Mouse (Mus musculus) megakaryocyte, embryonic 14.5 days (primary cell): Measurements from ENCODE around the gene Stim1. TPM values are rescaled to one million over a fixed set of nuclear protein-coding genes. Genes with fewer than 3 reads are reported as not detected.
A peak's percentile ranks its signal among the peaks of the same experiment; 100 is the strongest.

Source experiments
- H3K27me3 ChIP-seq: replicated peaks from 2 replicates; pipeline ENCODE3; 2012; ENCODE audit warnings: inconsistent platforms
- H3K36me3 ChIP-seq: replicated peaks from 2 replicates; pipeline ENCODE3; 2012; ENCODE audit warnings: low read length, inconsistent platforms, mixed read lengths
- H3K4me1 ChIP-seq: 2 replicates; pipeline ENCODE4 v1.6.1; 2012; ENCODE audit warnings: inconsistent platforms
- H3K4me3 ChIP-seq: replicated peaks from 2 replicates; pipeline ENCODE3; 2012; ENCODE audit warnings: moderate library complexity, mild to moderate bottlenecking, inconsistent platforms
- H3K9me3 ChIP-seq: 2 replicates; pipeline ENCODE4 v1.6.1; 2012; ENCODE audit warnings: inconsistent platforms
- FLI1 ChIP-seq: IDR thresholded peaks from 2 replicates; pipeline ENCODE4 v1.6.1; 2012; ENCODE audit warnings: low read length, inconsistent platforms, mixed read lengths
- GATA1 ChIP-seq: IDR thresholded peaks from 3 replicates; pipeline ENCODE4 v1.6.1; 2012; ENCODE audit warnings: mixed read lengths, low read length, inconsistent platforms, borderline replicate concordance
- polyA plus RNA-seq: library from polyadenylated mRNA; stranded (reverse); fragments of >175 nt; gene quantifications from 2 replicates; pipeline ENCODE4 v1.2.3, GENCODE M21; 2012; ENCODE audit warnings: low replicate concordance; ENCODE audit not compliant: insufficient read depth

The Stim1 gene
- polyA plus RNA-seq, 1 experiment: 106 TPM

DNA sequence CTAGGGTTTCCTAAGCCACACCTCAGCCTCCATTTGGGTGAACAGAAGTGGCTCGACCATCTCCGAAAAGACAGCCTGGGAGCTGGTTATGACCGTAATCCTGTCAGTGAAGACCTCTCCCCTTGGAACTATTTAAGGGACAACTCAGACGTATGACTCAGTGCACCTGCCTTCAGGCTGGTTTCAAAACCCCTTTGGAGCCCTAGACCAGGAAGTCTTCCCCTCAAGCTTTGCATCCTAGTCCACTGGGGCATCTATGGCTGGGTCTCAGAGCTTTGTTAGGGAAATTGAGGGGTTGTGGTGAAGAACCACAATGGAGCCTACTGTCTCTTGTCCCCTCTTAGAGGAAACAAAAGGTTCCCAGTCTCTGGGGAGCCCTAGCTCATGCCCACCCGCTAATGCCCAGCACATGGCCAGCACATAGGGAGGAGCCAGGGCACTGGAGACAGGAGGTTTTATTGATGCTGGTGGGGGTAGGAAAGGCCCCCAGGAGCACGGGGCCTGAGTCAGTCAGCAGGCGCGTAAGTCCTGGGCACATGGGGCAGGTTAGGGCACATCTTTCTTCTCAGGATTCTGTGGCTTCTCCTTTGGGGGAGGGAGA lies 28.8 kb upstream of the Stim1 start:
- Histone ChIP-seq H3K4me1 (peaks cover 69% of the 10 kb centered on the region), H3K9me3 (no peaks in the 10 kb centered on the region), H3K36me3 (peaks cover 92% of the 10 kb centered on the region), H3K27me3 (no peaks in the 10 kb centered on the region), H3K4me3 (no peak overlapping the region)
- TF ChIP-seq FLI1 (no peak), GATA1 (no peak)

- Histone ChIP-seq H3K36me3 (peaks cover 98% of the 10 kb centered on the region), H3K9me3 (no peaks in the 10 kb centered on the region), H3K4me3 (peak overlapping the region; percentile 8), H3K27me3 (no peaks in the 10 kb centered on the region), H3K4me1 (peaks cover 73% of the 10 kb centered on the region)
- TF ChIP-seq GATA1 (no peak), FLI1 (no peak)
These were observed 28.0 kb upstream of the Stim1 start for GRCm38 (mm10) chr7:102239591-102239990.

DNA sequence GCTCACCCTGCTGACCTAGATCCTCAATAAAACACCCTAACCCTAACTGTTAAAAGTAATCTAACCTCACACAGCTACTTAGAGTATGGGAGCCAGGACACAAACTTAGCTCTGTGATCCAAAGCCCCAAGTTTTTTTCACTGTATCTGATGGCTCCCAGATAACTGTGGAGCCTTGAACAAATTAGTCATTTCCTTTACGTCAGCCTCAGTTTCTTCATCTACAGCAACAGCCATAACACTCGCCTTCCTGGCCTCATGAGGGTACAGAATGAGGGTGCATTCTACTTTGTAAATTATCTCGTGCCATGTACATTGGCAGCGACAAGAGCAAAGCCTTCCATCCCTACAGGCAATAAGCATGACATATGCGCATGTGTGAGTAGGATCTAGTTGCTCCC lies 25.2 kb upstream of the Stim1 start:
- Histone ChIP-seq H3K36me3 (peaks cover 92% of the 10 kb centered on the region), H3K27me3 (no peaks in the 10 kb centered on the region), H3K9me3 (no peaks in the 10 kb centered on the region), H3K4me3 (peak overlapping the region; percentile 78), H3K4me1 (peaks cover 85% of the 10 kb centered on the region)
- no peak for TF ChIP-seq GATA1
- TF ChIP-seq FLI1: no peak

DNA sequence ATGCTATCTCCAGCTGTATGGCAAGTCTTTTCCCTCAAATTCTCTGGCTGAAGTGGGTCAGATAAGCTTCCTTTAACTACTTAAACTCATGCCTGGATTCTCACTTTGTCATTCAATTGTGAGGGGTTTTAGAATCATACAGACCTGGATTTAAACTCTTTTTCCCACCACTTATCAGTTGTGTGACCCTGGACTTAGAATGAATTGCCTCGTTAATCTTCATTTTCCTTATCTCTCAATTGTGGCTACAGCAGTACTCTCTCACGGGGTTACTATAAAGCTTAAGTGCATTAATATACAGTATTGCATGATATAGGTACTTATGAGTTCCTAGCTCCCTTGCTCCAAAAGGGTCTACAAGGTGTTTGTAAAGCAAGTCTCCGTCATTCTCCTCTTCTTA lies 24.7 kb upstream of the Stim1 start:
- TF ChIP-seq GATA1 (no peak), FLI1 (no peak)
- peaks cover 86% of the 10 kb centered on the region for H3K4me1 ChIP-seq
- peak overlapping the region; percentile 48 for H3K4me3 ChIP-seq
- H3K36me3 ChIP-seq: peaks cover 91% of the 10 kb centered on the region
- no peaks in the 10 kb centered on the region for H3K27me3 ChIP-seq
- H3K9me3 ChIP-seq: no peaks in the 10 kb centered on the region

DNA sequence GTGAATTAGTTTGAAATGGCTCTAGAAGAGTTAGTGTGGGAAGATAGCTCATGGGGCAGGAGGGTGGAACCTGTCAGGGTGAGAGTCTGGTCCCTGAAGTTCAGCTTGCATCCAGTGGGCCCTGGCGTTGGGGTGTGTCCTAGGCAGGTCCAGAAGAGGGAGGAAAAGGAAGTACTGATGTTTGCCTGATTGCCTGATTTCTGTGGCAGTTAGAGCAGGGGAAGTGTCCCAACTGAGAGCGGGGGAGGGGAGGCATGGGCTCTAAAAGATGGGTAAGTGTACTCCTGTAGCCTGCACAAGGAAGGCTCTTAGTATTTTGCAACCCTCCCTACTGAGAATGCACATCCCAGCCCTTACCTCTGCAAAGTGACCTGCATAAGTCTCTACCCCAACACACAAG lies 23.7 kb upstream of the Stim1 start:
- Histone ChIP-seq H3K27me3 (no peaks in the 10 kb centered on the region), H3K4me3 (peak overlapping the region; percentile 74), H3K36me3 (peaks cover 82% of the 10 kb centered on the region), H3K9me3 (no peaks in the 10 kb centered on the region), H3K4me1 (peaks cover 91% of the 10 kb centered on the region)
- no peak for TF ChIP-seq GATA1
- TF ChIP-seq FLI1: no peak

- H3K4me1 ChIP-seq: peaks cover 85% of the 10 kb centered on the region
- H3K4me3 ChIP-seq: peak overlapping the region; percentile 78
- peaks cover 71% of the 10 kb centered on the region for H3K36me3 ChIP-seq
- no peaks in the 10 kb centered on the region for H3K27me3 ChIP-seq
- TF ChIP-seq GATA1 (no peak), FLI1 (no peak)
- no peaks in the 10 kb centered on the region for H3K9me3 ChIP-seq
These were observed 22.6 kb upstream of the Stim1 start for GRCm38 (mm10) chr7:102244782-102245535.

GRCm38 (mm10) chr7:102245775-102246174 lies 21.8 kb upstream of the Stim1 start:
- no peak for TF ChIP-seq FLI1
- TF ChIP-seq GATA1: no peak
- no peaks in the 10 kb centered on the region for H3K9me3 ChIP-seq
- H3K36me3 ChIP-seq: peaks cover 63% of the 10 kb centered on the region
- H3K4me3 ChIP-seq: peak overlapping the region; percentile 96
- H3K27me3 ChIP-seq: no peaks in the 10 kb centered on the region
- peaks cover 83% of the 10 kb centered on the region for H3K4me1 ChIP-seq

DNA sequence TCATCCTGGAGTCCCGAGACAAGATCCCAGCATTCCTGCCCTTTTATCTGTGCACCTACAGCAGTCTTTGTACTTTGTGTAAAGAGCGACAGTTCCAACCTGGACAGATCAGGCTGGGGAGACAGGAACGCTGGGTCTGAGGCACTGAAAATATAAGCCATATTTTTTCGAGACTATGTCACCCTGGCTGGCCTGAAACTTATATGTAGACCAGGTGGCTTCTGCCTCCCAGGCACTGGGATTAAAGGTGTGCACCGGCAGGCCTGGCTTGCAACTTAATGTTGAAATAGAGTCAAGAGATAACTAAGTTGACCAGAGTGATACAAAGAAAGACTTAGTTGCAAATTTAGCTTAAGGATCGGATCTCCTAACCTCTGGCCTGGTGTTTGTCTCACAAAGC lies 21.3 kb upstream of the Stim1 start:
- TF ChIP-seq GATA1 (no peak), FLI1 (no peak)
- H3K9me3 ChIP-seq: no peaks in the 10 kb centered on the region
- no peaks in the 10 kb centered on the region for H3K27me3 ChIP-seq
- H3K4me3 ChIP-seq: peak overlapping the region; percentile 96
- H3K4me1 ChIP-seq: peaks cover 82% of the 10 kb centered on the region
- peaks cover 58% of the 10 kb centered on the region for H3K36me3 ChIP-seq

DNA sequence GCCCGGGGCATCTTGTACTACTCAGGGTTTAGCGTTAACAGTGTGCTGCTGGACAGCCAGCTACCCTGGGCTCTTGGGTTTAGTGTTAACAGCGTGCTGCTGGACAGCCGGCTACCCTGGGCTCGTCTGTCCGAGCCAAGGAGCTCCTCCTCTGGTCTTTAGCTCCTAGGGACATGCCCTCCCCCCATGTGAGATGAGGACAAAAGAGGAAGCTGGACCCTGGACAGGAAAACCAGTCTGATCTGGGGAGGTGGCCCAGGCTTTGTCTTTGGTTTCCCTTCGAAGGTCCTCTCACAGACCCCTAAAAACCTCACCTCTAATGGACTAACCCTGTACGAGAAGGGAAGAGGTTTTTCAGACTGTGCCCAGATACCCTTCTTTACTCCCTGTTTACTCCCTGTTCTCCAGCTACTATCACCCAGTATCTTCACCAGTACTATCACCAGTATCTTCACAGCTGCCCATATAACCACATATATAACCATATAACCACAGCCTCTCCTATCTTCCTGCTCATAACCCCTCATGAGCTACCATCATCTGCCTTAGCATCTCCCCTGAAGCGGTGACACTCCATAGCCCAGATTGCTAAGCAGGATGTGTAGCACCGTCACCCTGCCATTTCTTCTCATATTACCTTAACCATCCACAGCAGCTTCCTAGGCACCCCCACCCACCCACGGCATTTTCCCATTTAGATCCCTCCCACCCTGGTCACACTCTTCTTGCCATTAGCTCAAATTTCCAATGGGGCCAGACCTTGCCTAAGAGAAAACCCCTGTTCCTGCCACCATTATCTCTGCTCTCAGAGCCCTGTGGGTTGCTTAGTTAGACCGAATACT lies 20.4 kb upstream of the Stim1 start:
- Histone ChIP-seq H3K27me3 (no peaks in the 10 kb centered on the region), H3K4me1 (peaks cover 82% of the 10 kb centered on the region), H3K36me3 (peaks cover 50% of the 10 kb centered on the region), H3K4me3 (peak overlapping the region; percentile 96), H3K9me3 (no peaks in the 10 kb centered on the region)
- no peak for TF ChIP-seq GATA1
- TF ChIP-seq FLI1: no peak
